Mouse (Mus musculus) retina, postnatal 7 days (tissue): ENCODE results near the gene Ndufaf1.
A peak's percentile ranks its signal among the peaks of the same experiment; 100 is the strongest.

ENCODE experiments used
- DNase-seq: peaks from one replicate; pipeline ENCODE4 v3.0.0-alpha.2; 2012; ENCODE audit warnings: low read depth, low spot score

Ndufaf1 gene

GRCm38 (mm10) chr2:119618199-119618982 lies 44.2 kb downstream of the Ndufaf1 start, which contains the start of the genes Nusap1 and Oip5:
Nusap1 (plus strand) TSS chr2:119618298.
Oip5 (minus strand) TSS chr2:119618469.
- DNase-seq, result peak; percentile 91

- DNase-seq, result no peak
Measured at GRCm38 (mm10) chr2:119617841-119618198, 44.8 kb downstream of the Ndufaf1 start.

DNA sequence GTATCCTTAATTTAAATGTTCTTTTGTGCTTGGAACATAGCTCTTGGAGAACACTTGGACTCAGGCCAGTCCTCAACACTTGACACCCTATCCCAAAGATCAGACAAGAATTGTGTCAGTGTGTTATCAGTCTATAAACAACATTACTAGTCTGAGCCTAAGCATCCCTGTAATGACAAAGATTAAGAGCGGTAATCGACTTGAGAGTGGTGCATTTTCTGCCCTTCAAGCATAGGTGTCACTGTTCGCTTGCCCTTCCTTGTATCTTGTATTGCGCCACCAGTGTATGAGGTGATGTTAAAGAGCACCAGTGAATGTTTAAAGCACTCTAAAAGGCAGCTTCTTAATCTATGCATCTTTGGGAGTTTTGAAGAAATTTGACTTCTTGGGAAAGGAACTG lies 55.6 kb downstream of the Ndufaf1 start:
- no peak for DNase-seq
